Mouse (Mus musculus) ovary, adult 10 weeks (tissue): ENCODE measurements around the gene Olfr402. TPM values are rescaled to one million over a fixed set of nuclear protein-coding genes. Genes with fewer than 3 reads are reported as not detected.

Experiments used
- polyA plus RNA-seq: library from polyadenylated mRNA; stranded (reverse); fragments of 350-450 nt; fragmentation: Illumina TruSeq; extraction: RNeasy Lipid Tissue Mini Kit (QIAGEN cat#74804); gene quantifications from one replicate; pipeline ENCODE4 v1.2.3, GENCODE M21; 2014

Gene Olfr402
- polyA plus RNA-seq, result not detected

GRCm38 (mm10) chr11:74153229-74153628, at the start of gene Olfr402:
Gene Olfr402 (plus strand): TSS chr11:74153529.

GRCm38 (mm10) chr11:74113412-74113811, 39.9 kb upstream of the Olfr402 start, which contains the start of gene Olfr401:
Gene Olfr401 (plus strand): TSS chr11:74113712.

GRCm38 (mm10) chr11:74185949-74186348, 32.6 kb downstream of the Olfr402 start, which contains the start of gene Olfr403:
Gene Olfr403 (plus strand): TSS chr11:74186249.

Other genes with a start within 250 kb of the Olfr402 start
- not detected for gene Olfr395, start 244.2 kb upstream of the Olfr402 start, polyA plus RNA-seq
- not detected for gene Olfr23, start 216.9 kb upstream of the Olfr402 start, polyA plus RNA-seq
- gene Olfr397, start 192.7 kb upstream of the Olfr402 start, polyA plus RNA-seq, result not detected
- gene Olfr398, start 163.1 kb upstream of the Olfr402 start, polyA plus RNA-seq, result not detected
- not detected for gene Olfr139, start 97.0 kb upstream of the Olfr402 start, polyA plus RNA-seq
- gene Olfr399, start 96.9 kb upstream of the Olfr402 start, polyA plus RNA-seq, result not detected
- gene Zfp616, start 83.6 kb upstream of the Olfr402 start, polyA plus RNA-seq, result 7.3 TPM
- gene Olfr401, start 39.8 kb upstream of the Olfr402 start, polyA plus RNA-seq, result not detected
- not detected for gene Olfr403, start 32.7 kb downstream of the Olfr402 start, polyA plus RNA-seq
- not detected for gene Olfr43, start 57.9 kb downstream of the Olfr402 start, polyA plus RNA-seq
- gene Olfr406, start 106.3 kb downstream of the Olfr402 start, polyA plus RNA-seq, result not detected
- gene Olfr59, start 130.2 kb downstream of the Olfr402 start, polyA plus RNA-seq, result not detected
- not detected for gene Olfr410, start 184.5 kb downstream of the Olfr402 start, polyA plus RNA-seq
- not detected for gene Olfr411, start 199.1 kb downstream of the Olfr402 start, polyA plus RNA-seq
- not detected for gene Olfr412, start 208.5 kb downstream of the Olfr402 start, polyA plus RNA-seq